ENCODE assay signal across 8 mouse cellular contexts in genomic region chr5:73881941-73882340, GRCm38 (mm10).
DNase-seq lines count a peak whose midpoint lies in the region; ATAC-seq and TF ChIP-seq lines count a peak whose summit lies in the region.

No protein-coding gene starts in this region.

- H3K9me3 ChIP-seq in embryonic facial prominence, embryonic 14.5 days (ENCODE audit: control insufficient read depth, low read length) = no peaks in the 10 kb centered on the region
- H3K9me3 ChIP-seq in hindbrain, embryonic 14.5 days (ENCODE audit: control insufficient read depth, low read length) = no peaks in the 10 kb centered on the region

- WGBS in embryonic facial prominence, embryonic 14.5 days = 15% methylated on average over 5 of the region's 5 CpGs
- 41% methylated on average over 5 of the region's 5 CpGs for WGBS in kidney, adult 2 months
- WGBS in hindbrain, embryonic 14.5 days = 70% methylated on average over 5 of the region's 5 CpGs

- peaks cover 14% of the 10 kb centered on the region for H3K4me1 ChIP-seq in embryonic facial prominence, embryonic 14.5 days (ENCODE audit: control insufficient read depth, insufficient read depth, low read length)
- no peaks in the 10 kb centered on the region; the same call in 1 of the 2 replicates for H3K4me1 ChIP-seq in kidney, adult 2 months (ENCODE audit: control insufficient read depth, insufficient read depth, low read length)
- H3K4me1 ChIP-seq in hindbrain, embryonic 14.5 days (replicated peaks; ENCODE audit: control insufficient read depth, insufficient read depth, low read length) = no peaks in the 10 kb centered on the region

- TF ChIP-seq POLR2A in kidney, adult 2 months (IDR thresholded peaks at IDR 0.05; ENCODE audit: low read depth, low read length) = no peak

- H3K4me2 ChIP-seq in embryonic facial prominence, embryonic 14.5 days (ENCODE audit: low read depth, low read length) = no peak overlapping the region
- H3K4me2 ChIP-seq in hindbrain, embryonic 14.5 days (replicated peaks) = no peak overlapping the region

- H3K9ac ChIP-seq in embryonic facial prominence, embryonic 14.5 days (ENCODE audit: low read depth, low read length) = no peak overlapping the region
- no peak overlapping the region for H3K9ac ChIP-seq in hindbrain, embryonic 14.5 days

- no peak overlapping the region for H3K27ac ChIP-seq in embryonic facial prominence, embryonic 14.5 days (replicated peaks; ENCODE audit: low read depth, low read length)
- H3K27ac ChIP-seq in kidney, adult 2 months (ENCODE audit: insufficient read depth, low read depth, low read length) = no peak overlapping the region
- no peak overlapping the region for H3K27ac ChIP-seq in hindbrain, embryonic 14.5 days

- no peak for TF ChIP-seq CTCF in kidney, adult 2 months (conservative IDR thresholded peaks at IDR 0.05; ENCODE audit: insufficient read depth, insufficient read length, low read depth, low read length)

- no peak for ATAC-seq in embryonic facial prominence, embryonic 14.5 days (ENCODE audit: low read depth)
- ATAC-seq in hindbrain, embryonic 14.5 days (ENCODE audit: low FRiP score) = no peak

- H3K27me3 ChIP-seq in embryonic facial prominence, embryonic 14.5 days (replicated peaks; ENCODE audit: control insufficient read depth, insufficient read depth, low read length) = no peaks in the 10 kb centered on the region
- no peaks in the 10 kb centered on the region for H3K27me3 ChIP-seq in kidney, adult 2 months (replicated peaks; ENCODE audit: control insufficient read depth, insufficient read depth, low read length)
- no peaks in the 10 kb centered on the region for H3K27me3 ChIP-seq in hindbrain, embryonic 14.5 days (ENCODE audit: control insufficient read depth, insufficient read depth, low read length)

- no peak overlapping the region for H3K4me3 ChIP-seq in embryonic facial prominence, embryonic 14.5 days (ENCODE audit: low read depth, low read length)
- H3K4me3 ChIP-seq in kidney, adult 2 months (ENCODE audit: insufficient read depth, low read depth, low read length) = no peak overlapping the region
- H3K4me3 ChIP-seq in hindbrain, embryonic 14.5 days (replicated peaks; ENCODE audit: low read length) = no peak overlapping the region

- no peaks in the 10 kb centered on the region for H3K36me3 ChIP-seq in embryonic facial prominence, embryonic 14.5 days (ENCODE audit: control insufficient read depth, insufficient read depth, low read length)
- no peaks in the 10 kb centered on the region for H3K36me3 ChIP-seq in kidney, adult 2 months (ENCODE audit: control insufficient read depth, insufficient read depth, low read length)
- H3K36me3 ChIP-seq in hindbrain, embryonic 14.5 days (replicated peaks; ENCODE audit: control insufficient read depth, insufficient read depth) = no peaks in the 10 kb centered on the region

- intact Hi-C loops in left cerebral cortex, postnatal 14 days (cut with DNase I) = no loop called here

- DNase-seq in 3134 (ENCODE audit: extremely low read depth, insufficient read length, low spot score) = peak; percentile 9
- peak; percentile 69 for DNase-seq in adrenal gland, adult 8-10 months
- DNase-seq in embryonic facial prominence, embryonic 14.5 days (ENCODE audit: low spot score) = peak; percentile 70
- DNase-seq in kidney, adult 2 months = peak; percentile 85
- DNase-seq in lung, postnatal 36 days = peak; percentile 77
- no peak for DNase-seq in left cerebral cortex, postnatal 14 days (ENCODE audit: low spot score in 2 of 2)
- no peak for DNase-seq in hindbrain, embryonic 14.5 days (ENCODE audit: low spot score)
- no peak for DNase-seq in right cerebral cortex, postnatal 4 days

Comparison
In these comparisons a context has a peak if more than half of its experiments do, and no peak if none do; other contexts are left out.
1. DNase-seq: peak in 3134 (single experiment), adrenal gland, adult 8-10 months (single experiment), embryonic facial prominence, embryonic 14.5 days (single experiment), kidney, adult 2 months (single experiment) and lung, postnatal 36 days (single experiment); none in left cerebral cortex, postnatal 14 days (0 of 2), hindbrain, embryonic 14.5 days (single experiment) and right cerebral cortex, postnatal 4 days (single experiment).